Mouse (Mus musculus): ENCODE data around the gene Ccdc24.
A peak's percentile ranks its signal among the peaks of the same experiment; 100 is the strongest.

Gene Ccdc24

GRCm38 (mm10) chr4:117872471-117872886 is at the start of gene Ccdc24:
TSS of gene Ccdc24 (minus strand) at chr4:117872557.
- DNase-seq (ENCODE audit: low read depth in 1 of 2, low spot score in 2 of 2): no peak

GRCm38 (mm10) chr4:117921358-117921757 is 49.0 kb upstream of the Ccdc24 start:
- DNase-seq (ENCODE audit: low read depth in 1 of 2, low spot score in 2 of 2): no peak

GRCm38 (mm10) chr4:117918762-117919161 is 46.4 kb upstream of the Ccdc24 start:
- DNase-seq (ENCODE audit: low read depth in 1 of 2, low spot score in 2 of 2): no peak

- DNase-seq (ENCODE audit: low read depth in 1 of 2, low spot score in 2 of 2): no peak
Measured at GRCm38 (mm10) chr4:117918261-117918660, 45.9 kb upstream of the Ccdc24 start.

GRCm38 (mm10) chr4:117917847-117918246 is 45.5 kb upstream of the Ccdc24 start:
- DNase-seq (ENCODE audit: low read depth in 1 of 2, low spot score in 2 of 2): no peak

GRCm38 (mm10) chr4:117917402-117917801 is 45.0 kb upstream of the Ccdc24 start:
- no peak for DNase-seq (ENCODE audit: low read depth in 1 of 2, low spot score in 2 of 2)

- DNase-seq (ENCODE audit: low read depth in 1 of 2, low spot score in 2 of 2): no peak
Measured at GRCm38 (mm10) chr4:117916386-117916785, 44.0 kb upstream of the Ccdc24 start.

- no peak for DNase-seq (ENCODE audit: low read depth in 1 of 2, low spot score in 2 of 2)
Measured at GRCm38 (mm10) chr4:117915489-117916105, 43.2 kb upstream of the Ccdc24 start.

GRCm38 (mm10) chr4:117914591-117915442 is 42.5 kb upstream of the Ccdc24 start, which contains the start of gene Ipo13:
TSS of gene Ipo13 (minus strand) at chr4:117914999.
- DNase-seq (ENCODE audit: low read depth in 1 of 2, low spot score in 2 of 2): peak; percentile 81 to 92

- no peak for DNase-seq (ENCODE audit: low read depth in 1 of 2, low spot score in 2 of 2)
Measured at GRCm38 (mm10) chr4:117914031-117914430, 41.7 kb upstream of the Ccdc24 start.

- DNase-seq (ENCODE audit: low read depth in 1 of 2, low spot score in 2 of 2): no peak
Measured at GRCm38 (mm10) chr4:117913421-117913820, 41.1 kb upstream of the Ccdc24 start.

- no peak for DNase-seq (ENCODE audit: low read depth in 1 of 2, low spot score in 2 of 2)
Measured at GRCm38 (mm10) chr4:117912685-117913273, 40.4 kb upstream of the Ccdc24 start.

GRCm38 (mm10) chr4:117912131-117912561 is 39.8 kb upstream of the Ccdc24 start:
- no peak for DNase-seq (ENCODE audit: low read depth in 1 of 2, low spot score in 2 of 2)

GRCm38 (mm10) chr4:117908834-117909453 is 36.6 kb upstream of the Ccdc24 start:
- no peak for DNase-seq (ENCODE audit: low read depth in 1 of 2, low spot score in 2 of 2)

GRCm38 (mm10) chr4:117906196-117906595 is 33.8 kb upstream of the Ccdc24 start:
- no peak for DNase-seq (ENCODE audit: low read depth in 1 of 2, low spot score in 2 of 2)

- DNase-seq (ENCODE audit: low read depth in 1 of 2, low spot score in 2 of 2): no peak
Measured at GRCm38 (mm10) chr4:117904761-117905160, 32.4 kb upstream of the Ccdc24 start.

- DNase-seq (ENCODE audit: low read depth in 1 of 2, low spot score in 2 of 2): no peak
Measured at GRCm38 (mm10) chr4:117904094-117904493, 31.7 kb upstream of the Ccdc24 start.

- no peak for DNase-seq (ENCODE audit: low read depth in 1 of 2, low spot score in 2 of 2)
Measured at GRCm38 (mm10) chr4:117898111-117898510, 25.8 kb upstream of the Ccdc24 start.

GRCm38 (mm10) chr4:117896031-117896430 is 23.7 kb upstream of the Ccdc24 start:
- no peak for DNase-seq (ENCODE audit: low read depth in 1 of 2, low spot score in 2 of 2)

GRCm38 (mm10) chr4:117895339-117895738 is 23.0 kb upstream of the Ccdc24 start:
- no peak for DNase-seq (ENCODE audit: low read depth in 1 of 2, low spot score in 2 of 2)

- DNase-seq (ENCODE audit: low read depth in 1 of 2, low spot score in 2 of 2): no peak
Measured at GRCm38 (mm10) chr4:117894601-117895000, 22.2 kb upstream of the Ccdc24 start.
